Mouse (Mus musculus): ENCODE measurements around the gene Rabgef1. TPM values are rescaled to one million over a fixed set of nuclear protein-coding genes. Genes with fewer than 3 reads are reported as not detected.

The Rabgef1 gene
- total and polyA plus RNA-seq, 3 experiments: 20.1 to 34.4 (median 26.4) TPM

- H3K36me3 ChIP-seq (replicated peaks in 1 of 2; ENCODE audit: control insufficient read depth in 1 of 2, insufficient read depth in 1 of 2, low read length in 1 of 2): peaks cover 50 to 80% of the 10 kb centered on the region in 2 experiments
- dilution Hi-C loops (cut with MboI; ENCODE audit: extremely low pct_ligation_motif_present, extremely low pct_unique_long_range_greater_than_20kb, low sequenced_read_pairs): no loop called here
Observed at GRCm38 (mm10) chr5:130263454-130263853, 91.9 kb downstream of the Rabgef1 start.

More at GRCm38 (mm10) chr5:130263454-130263853, 91.9 kb downstream of the Rabgef1 start:
- H3K9me3 ChIP-seq (replicated peaks; ENCODE audit: low read length): no peaks in the 10 kb centered on the region
- TF ChIP-seq RAD21 (IDR thresholded peaks at IDR 0.05; ENCODE audit: low read depth, low read length) (peak; percentile 46), HCFC1 (IDR thresholded peaks at IDR 0.05; ENCODE audit: low read depth, low read length) (no peak), ZNF384 (IDR thresholded peaks at IDR 0.05; ENCODE audit: low read depth, low read length) (peak; percentile 60), CTCF (conservative IDR thresholded peaks at IDR 0.05 in 1 of 2, IDR thresholded peaks at IDR 0.05 in 1 of 2; ENCODE audit: low read depth in 2 of 2, low read length in 2 of 2) (peak in 1 of 2 experiments; percentile 51; a peak in 3 of 4 replicates)
- H3K9ac ChIP-seq (ENCODE audit: insufficient read depth, low read depth): no peak overlapping the region
- no peak for DNase-seq (ENCODE audit: extremely low read depth)
- no peaks in the 10 kb centered on the region for H3K27me3 ChIP-seq (replicated peaks)
- H3K79me2 ChIP-seq (replicated peaks; ENCODE audit: control insufficient read depth, extremely low read depth, insufficient read depth, poor library complexity, severe bottlenecking): peaks cover 6% of the 10 kb centered on the region; the same call in 1 of the 2 replicates
- no peak overlapping the region for H3K4me2 ChIP-seq (ENCODE audit: insufficient read depth, low read depth, poor library complexity, severe bottlenecking)
- no peak overlapping the region for H3K27ac ChIP-seq (ENCODE audit: insufficient read depth, low read depth)
- no peak overlapping the region for H3K4me3 ChIP-seq (replicated peaks in 1 of 3; ENCODE audit: low read depth in 2 of 3, low read length in 2 of 3, poor library complexity in 1 of 3)
- in situ Hi-C loops (cut with MboI; ENCODE audit: low pct_ligation_motif_present, low pct_unique_long_range_greater_than_20kb, low sequenced_read_pairs): no loop called here
- peaks cover 0 to 8% of the 10 kb centered on the region in 2 experiments; a peak in 2 of 4 replicates for H3K4me1 ChIP-seq (ENCODE audit: control insufficient read depth in 1 of 2, insufficient read depth in 2 of 2)

Other genes with a start within 250 kb of the Rabgef1 start
- gene Vkorc1l1, start 229.8 kb upstream of the Rabgef1 start, total RNA-seq (2012; rRNA removed): 8.7 and 11.0 TPM in 2 replicates
- gene Vkorc1l1, start 229.8 kb upstream of the Rabgef1 start, total RNA-seq (2014; rRNA removed): 27.0 and 31.4 TPM in 2 replicates
- gene Vkorc1l1, start 229.8 kb upstream of the Rabgef1 start, polyA plus RNA-seq (2012; ENCODE audit: insufficient read length, low read depth): 25.4 and 33.1 TPM in 2 replicates
- gene Gusb, start 168.7 kb upstream of the Rabgef1 start, total RNA-seq (2012; rRNA removed): 180 and 187 TPM in 2 replicates
- 72.4 and 73.4 TPM in 2 replicates for gene Gusb, start 168.7 kb upstream of the Rabgef1 start, total RNA-seq (2014; rRNA removed)
- 200 and 210 TPM in 2 replicates for gene Gusb, start 168.7 kb upstream of the Rabgef1 start, polyA plus RNA-seq (2012; ENCODE audit: insufficient read length, low read depth)
- 54.4 and 70.4 TPM in 2 replicates for gene Asl, start 142.6 kb upstream of the Rabgef1 start, total RNA-seq (2012; rRNA removed)
- gene Asl, start 142.6 kb upstream of the Rabgef1 start, total RNA-seq (2014; rRNA removed): 44.8 and 45.3 TPM in 2 replicates
- 60.1 and 61.0 TPM in 2 replicates for gene Asl, start 142.6 kb upstream of the Rabgef1 start, polyA plus RNA-seq (2012; ENCODE audit: insufficient read length, low read depth)
- 42.3 and 50.2 TPM in 2 replicates for gene Crcp, start 142.5 kb upstream of the Rabgef1 start, total RNA-seq (2012; rRNA removed)
- 57.1 and 58.3 TPM in 2 replicates for gene Crcp, start 142.5 kb upstream of the Rabgef1 start, total RNA-seq (2014; rRNA removed)
- 63.2 and 73.6 TPM in 2 replicates for gene Crcp, start 142.5 kb upstream of the Rabgef1 start, polyA plus RNA-seq (2012; ENCODE audit: insufficient read length, low read depth)
- 36.8 and 45.5 TPM in 2 replicates for gene Tpst1, start 98.5 kb upstream of the Rabgef1 start, total RNA-seq (2012; rRNA removed)
- 49.9 and 52.5 TPM in 2 replicates for gene Tpst1, start 98.5 kb upstream of the Rabgef1 start, total RNA-seq (2014; rRNA removed)
- 43.2 and 50.4 TPM in 2 replicates for gene Tpst1, start 98.5 kb upstream of the Rabgef1 start, polyA plus RNA-seq (2012; ENCODE audit: insufficient read length, low read depth)
- gene Kctd7, start 26.9 kb upstream of the Rabgef1 start, total RNA-seq (2012; rRNA removed): 3.7 and 4.3 TPM in 2 replicates
- 2.8 and 3.3 TPM in 2 replicates for gene Kctd7, start 26.9 kb upstream of the Rabgef1 start, total RNA-seq (2014; rRNA removed)
- 2.6 and 2.8 TPM in 2 replicates for gene Kctd7, start 26.9 kb upstream of the Rabgef1 start, polyA plus RNA-seq (2012; ENCODE audit: insufficient read length, low read depth)
- gene Tmem248, start 45.3 kb downstream of the Rabgef1 start, total RNA-seq (2012; rRNA removed): 82.9 and 100 TPM in 2 replicates
- gene Tmem248, start 45.3 kb downstream of the Rabgef1 start, total RNA-seq (2014; rRNA removed): 72.1 and 77.6 TPM in 2 replicates
- 80.9 and 87.7 TPM in 2 replicates for gene Tmem248, start 45.3 kb downstream of the Rabgef1 start, polyA plus RNA-seq (2012; ENCODE audit: insufficient read length, low read depth)
- 37.0 and 48.7 TPM in 2 replicates for gene Sbds, start 83.7 kb downstream of the Rabgef1 start, total RNA-seq (2012; rRNA removed)
- 43.9 and 44.0 TPM in 2 replicates for gene Sbds, start 83.7 kb downstream of the Rabgef1 start, total RNA-seq (2014; rRNA removed)
- gene Sbds, start 83.7 kb downstream of the Rabgef1 start, polyA plus RNA-seq (2012; ENCODE audit: insufficient read length, low read depth): 81.2 and 93.2 TPM in 2 replicates
- 45.5 and 46.5 TPM in 2 replicates for gene Tyw1, start 83.8 kb downstream of the Rabgef1 start, total RNA-seq (2012; rRNA removed)
- 34.7 and 35.1 TPM in 2 replicates for gene Tyw1, start 83.8 kb downstream of the Rabgef1 start, total RNA-seq (2014; rRNA removed)
- 34.0 and 37.1 TPM in 2 replicates for gene Tyw1, start 83.8 kb downstream of the Rabgef1 start, polyA plus RNA-seq (2012; ENCODE audit: insufficient read length, low read depth)
- under 0.01 and 0.08 TPM in 2 replicates for gene Caln1, start 197.7 kb downstream of the Rabgef1 start, total RNA-seq (2012; rRNA removed)
- gene Caln1, start 197.7 kb downstream of the Rabgef1 start, total RNA-seq (2014; rRNA removed): not detected in 2 replicates
- 0.14 TPM in 1 of 2 replicates, not detected in the other for gene Caln1, start 197.7 kb downstream of the Rabgef1 start, polyA plus RNA-seq (2012; ENCODE audit: insufficient read length, low read depth)
- not detected in 2 replicates for gene A330070K13Rik, start 212.8 kb downstream of the Rabgef1 start, total RNA-seq (2012; rRNA removed)
- gene A330070K13Rik, start 212.8 kb downstream of the Rabgef1 start, total RNA-seq (2014; rRNA removed): not detected in 2 replicates
- gene A330070K13Rik, start 212.8 kb downstream of the Rabgef1 start, polyA plus RNA-seq (2012; ENCODE audit: insufficient read length, low read depth): not detected in 2 replicates